Mouse (Mus musculus): ENCODE data around the gene A4gnt. TPM values are rescaled to one million over a fixed set of nuclear protein-coding genes. Genes with fewer than 3 reads are reported as not detected.
A peak's percentile ranks its signal among the peaks of the same experiment; 100 is the strongest.
"Not testable (repeated sequence)": the region's sequence is repeated elsewhere in the genome, so short reads cannot be mapped to it uniquely, and the experiment has no call there.

The A4gnt gene
- polyA plus RNA-seq, 1 experiment from 2014 or later, result not detected

DNA sequence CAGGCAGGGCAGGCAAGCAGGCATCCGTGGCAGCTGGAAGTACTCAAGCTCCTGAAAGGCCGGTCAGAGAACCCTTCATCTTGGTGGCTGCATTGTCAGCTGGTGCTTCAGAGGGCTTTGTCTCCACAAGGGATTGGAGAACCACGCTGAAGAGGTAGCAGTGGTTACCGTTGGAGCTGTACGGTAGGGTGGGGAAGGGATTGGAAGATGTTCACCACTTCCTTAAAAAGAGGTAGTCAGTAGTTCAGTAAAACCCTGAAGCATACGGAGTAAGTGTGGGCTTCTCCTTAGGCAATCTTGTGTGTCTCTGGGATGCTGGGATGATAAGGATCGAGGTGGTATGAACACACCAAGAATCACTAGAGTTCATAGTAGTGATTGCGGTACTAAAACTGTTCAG lies 21.2 kb upstream of the A4gnt start:
- H3K9ac ChIP-seq (ENCODE audit: low read depth, low read length), result no peak overlapping the region
- H3K27ac ChIP-seq (ENCODE audit: low read length), result no peak overlapping the region
- H3K36me3 ChIP-seq (ENCODE audit: control insufficient read depth, insufficient read depth, low read length), result no peaks in the 10 kb centered on the region
- H3K4me2 ChIP-seq (ENCODE audit: low read length), result no peak overlapping the region
- 76% methylated on average over 8 of the region's 8 CpGs for WGBS
- no peaks in the 10 kb centered on the region for H3K4me1 ChIP-seq (ENCODE audit: control insufficient read depth, insufficient read depth, low read length)
- H3K27me3 ChIP-seq (ENCODE audit: control insufficient read depth, insufficient read depth, low read depth, low read length), result no peaks in the 10 kb centered on the region
- no peaks in the 10 kb centered on the region for H3K9me3 ChIP-seq (replicated peaks; ENCODE audit: control insufficient read depth, low read length, poor library complexity, severe bottlenecking)
- no peak overlapping the region for H3K4me3 ChIP-seq (ENCODE audit: low read depth, low read length)
- ATAC-seq, result no peak

GRCm38 (mm10) chr9:99599127-99599526 lies 13.2 kb upstream of the A4gnt start:
- not testable (repeated sequence) for H3K36me3 ChIP-seq (ENCODE audit: control insufficient read depth, insufficient read depth, low read length); H3K4me2 ChIP-seq (ENCODE audit: low read length); H3K9ac ChIP-seq (ENCODE audit: low read depth, low read length); H3K4me1 ChIP-seq (ENCODE audit: control insufficient read depth, insufficient read depth, low read length); H3K27me3 ChIP-seq (ENCODE audit: control insufficient read depth, insufficient read depth, low read depth, low read length); H3K4me3 ChIP-seq (ENCODE audit: low read depth, low read length); H3K9me3 ChIP-seq (replicated peaks; ENCODE audit: control insufficient read depth, low read length, poor library complexity, severe bottlenecking); ATAC-seq; H3K27ac ChIP-seq (ENCODE audit: low read length)
- 94% methylated on average over 6 of the region's 6 CpGs for WGBS

DNA sequence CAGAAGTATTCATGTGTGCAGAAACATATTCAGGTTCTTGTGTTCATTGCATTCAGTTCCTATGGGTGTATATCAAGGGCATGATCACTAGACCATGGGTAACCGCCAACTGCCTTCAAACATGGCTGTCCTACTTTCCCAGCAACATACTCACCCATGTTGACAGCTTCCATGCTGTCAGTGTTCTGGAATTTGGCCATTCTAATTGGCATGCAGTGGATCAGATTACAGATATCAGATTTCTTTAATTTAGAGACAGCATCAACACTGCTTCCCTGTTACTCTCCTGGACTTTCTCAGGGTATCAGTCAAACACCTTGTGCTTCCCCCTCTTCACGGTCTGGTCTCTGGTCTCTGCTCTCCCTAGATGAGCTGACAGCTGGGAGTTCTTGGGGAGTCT lies 8.7 kb upstream of the A4gnt start:
- WGBS, result 73% methylated on average over 2 of the region's 2 CpGs
- Histone ChIP-seq H3K4me1 (ENCODE audit: control insufficient read depth, insufficient read depth, low read length) (no peaks in the 10 kb centered on the region), H3K36me3 (ENCODE audit: control insufficient read depth, insufficient read depth, low read length) (no peaks in the 10 kb centered on the region), H3K4me2 (ENCODE audit: low read length) (no peak overlapping the region), H3K27me3 (ENCODE audit: control insufficient read depth, insufficient read depth, low read depth, low read length) (no peaks in the 10 kb centered on the region), H3K9ac (ENCODE audit: low read depth, low read length) (no peak overlapping the region), H3K9me3 (replicated peaks; ENCODE audit: control insufficient read depth, low read length, poor library complexity, severe bottlenecking) (no peaks in the 10 kb centered on the region; the same call in 1 of the 2 replicates), H3K27ac (ENCODE audit: low read length) (no peak overlapping the region), H3K4me3 (ENCODE audit: low read depth, low read length) (no peak overlapping the region)
- no peak for ATAC-seq

DNA sequence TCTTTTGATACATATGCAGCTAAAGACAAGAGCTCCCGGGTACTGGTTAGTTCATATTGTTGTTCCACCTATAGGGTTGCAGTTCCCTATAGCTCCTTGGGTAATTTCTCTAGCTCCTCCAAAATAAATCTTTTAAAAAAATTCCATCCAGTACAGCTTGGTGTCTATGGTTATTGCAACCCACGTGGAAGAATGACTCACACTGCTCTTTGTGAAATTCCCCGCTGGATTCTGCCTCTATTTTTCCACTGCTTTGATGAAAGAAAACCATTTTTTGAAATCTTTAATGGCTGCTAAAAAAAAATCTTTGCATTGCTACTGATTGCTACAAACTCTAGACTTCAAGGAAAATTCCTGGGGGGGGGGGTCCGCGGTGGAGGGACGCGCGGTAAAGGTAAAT lies 7.4 kb downstream of the A4gnt start:
- H3K9ac ChIP-seq (ENCODE audit: low read depth, low read length), result no peak overlapping the region

DNA sequence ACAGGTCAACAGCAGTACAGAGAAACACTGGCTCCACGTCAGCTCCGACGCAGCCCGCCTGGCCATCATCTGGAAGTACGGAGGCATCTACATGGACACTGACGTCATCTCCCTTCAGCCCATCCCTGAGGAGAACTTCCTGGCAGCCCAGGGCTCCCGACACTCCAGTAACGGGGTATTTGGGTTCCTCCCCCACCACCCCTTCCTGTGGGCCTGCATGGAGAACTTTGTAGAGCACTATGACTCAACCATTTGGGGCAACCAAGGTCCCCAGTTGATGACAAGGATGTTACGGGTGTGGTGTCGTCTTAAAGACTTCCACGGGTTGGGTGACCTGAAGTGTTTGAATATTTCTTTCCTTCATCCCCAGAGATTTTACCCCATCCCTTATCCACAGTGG lies 7.9 kb downstream of the A4gnt start:
- H3K4me2 ChIP-seq (ENCODE audit: low read length), result no peak overlapping the region
- no peak overlapping the region for H3K9ac ChIP-seq (ENCODE audit: low read depth, low read length)
- ATAC-seq, result no peak
- no peaks in the 10 kb centered on the region for H3K27me3 ChIP-seq (ENCODE audit: control insufficient read depth, insufficient read depth, low read depth, low read length)
- no peak overlapping the region for H3K4me3 ChIP-seq (ENCODE audit: low read depth, low read length)
- 93% methylated on average over 11 of the region's 11 CpGs for WGBS
- H3K4me1 ChIP-seq (ENCODE audit: control insufficient read depth, insufficient read depth, low read length), result no peaks in the 10 kb centered on the region
- H3K27ac ChIP-seq (ENCODE audit: low read length), result no peak overlapping the region
- no peaks in the 10 kb centered on the region for H3K9me3 ChIP-seq (replicated peaks; ENCODE audit: control insufficient read depth, low read length, poor library complexity, severe bottlenecking)
- no peaks in the 10 kb centered on the region for H3K36me3 ChIP-seq (ENCODE audit: control insufficient read depth, insufficient read depth, low read length)

More for the DNA sequence above, 7.4 kb downstream of the A4gnt start:
- no peak overlapping the region for H3K27ac ChIP-seq (ENCODE audit: low read length)
- no peak overlapping the region for H3K4me2 ChIP-seq (ENCODE audit: low read length)
- no peaks in the 10 kb centered on the region for H3K36me3 ChIP-seq (ENCODE audit: control insufficient read depth, insufficient read depth, low read length)
- no peaks in the 10 kb centered on the region for H3K9me3 ChIP-seq (replicated peaks; ENCODE audit: control insufficient read depth, low read length, poor library complexity, severe bottlenecking)
- 88% methylated on average over 7 of the region's 8 CpGs for WGBS
- no peak for ATAC-seq
- no peaks in the 10 kb centered on the region for H3K27me3 ChIP-seq (ENCODE audit: control insufficient read depth, insufficient read depth, low read depth, low read length)
- no peaks in the 10 kb centered on the region for H3K4me1 ChIP-seq (ENCODE audit: control insufficient read depth, insufficient read depth, low read length)
- no peak overlapping the region for H3K4me3 ChIP-seq (ENCODE audit: low read depth, low read length)

- Histone ChIP-seq H3K27me3 (ENCODE audit: control insufficient read depth, insufficient read depth, low read depth, low read length) (no peaks in the 10 kb centered on the region), H3K4me1 (ENCODE audit: control insufficient read depth, insufficient read depth, low read length) (no peaks in the 10 kb centered on the region), H3K9me3 (replicated peaks; ENCODE audit: control insufficient read depth, low read length, poor library complexity, severe bottlenecking) (no peaks in the 10 kb centered on the region), H3K4me2 (ENCODE audit: low read length) (no peak overlapping the region), H3K9ac (ENCODE audit: low read depth, low read length) (no peak overlapping the region), H3K36me3 (ENCODE audit: control insufficient read depth, insufficient read depth, low read length) (no peaks in the 10 kb centered on the region), H3K4me3 (ENCODE audit: low read depth, low read length) (no peak overlapping the region), H3K27ac (ENCODE audit: low read length) (no peak overlapping the region)
- WGBS, result 85% methylated on average over 1 of the region's 1 CpGs
- no peak for ATAC-seq
Measured at GRCm38 (mm10) chr9:99622034-99622433, 9.7 kb downstream of the A4gnt start.

GRCm38 (mm10) chr9:99622966-99623365 lies 10.7 kb downstream of the A4gnt start:
- H3K9me3 ChIP-seq (replicated peaks; ENCODE audit: control insufficient read depth, low read length, poor library complexity, severe bottlenecking), result no peaks in the 10 kb centered on the region
- H3K27ac ChIP-seq (ENCODE audit: low read length), result no peak overlapping the region
- no peak for ATAC-seq
- WGBS, result 50% methylated on average over 2 of the region's 2 CpGs
- H3K36me3 ChIP-seq (ENCODE audit: control insufficient read depth, insufficient read depth, low read length), result no peaks in the 10 kb centered on the region
- H3K4me2 ChIP-seq (ENCODE audit: low read length), result no peak overlapping the region
- H3K4me3 ChIP-seq (ENCODE audit: low read depth, low read length), result no peak overlapping the region
- no peak overlapping the region for H3K9ac ChIP-seq (ENCODE audit: low read depth, low read length)
- H3K27me3 ChIP-seq (ENCODE audit: control insufficient read depth, insufficient read depth, low read depth, low read length), result no peaks in the 10 kb centered on the region
- no peaks in the 10 kb centered on the region for H3K4me1 ChIP-seq (ENCODE audit: control insufficient read depth, insufficient read depth, low read length)

DNA sequence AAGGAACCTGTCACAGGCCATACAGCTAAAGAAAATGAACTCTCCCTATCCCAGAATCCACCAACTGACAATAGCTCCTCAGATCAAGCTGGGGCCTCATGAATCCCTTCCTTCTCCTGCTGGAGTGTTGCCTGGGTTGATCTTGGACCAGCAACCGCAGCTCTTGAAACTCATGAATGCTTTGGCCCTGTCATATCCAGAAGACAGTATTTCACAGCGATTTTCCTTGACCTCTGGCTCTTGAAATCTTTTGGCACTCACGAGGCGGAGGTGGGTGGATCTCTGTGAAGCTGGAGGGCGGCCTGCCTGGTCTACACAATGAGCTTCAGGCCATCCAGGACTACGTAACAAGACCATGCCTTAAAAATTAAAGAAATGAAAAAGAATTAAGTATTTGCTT lies 11.8 kb downstream of the A4gnt start:
- H3K27me3 ChIP-seq (ENCODE audit: control insufficient read depth, insufficient read depth, low read depth, low read length), result no peaks in the 10 kb centered on the region
- H3K4me2 ChIP-seq (ENCODE audit: low read length), result no peak overlapping the region
- WGBS, result 84% methylated on average over 6 of the region's 6 CpGs
- no peak overlapping the region for H3K27ac ChIP-seq (ENCODE audit: low read length)
- H3K9me3 ChIP-seq (replicated peaks; ENCODE audit: control insufficient read depth, low read length, poor library complexity, severe bottlenecking), result no peaks in the 10 kb centered on the region
- H3K36me3 ChIP-seq (ENCODE audit: control insufficient read depth, insufficient read depth, low read length), result no peaks in the 10 kb centered on the region
- peaks cover 4% of the 10 kb centered on the region; the same call in 1 of the 2 replicates for H3K4me1 ChIP-seq (ENCODE audit: control insufficient read depth, insufficient read depth, low read length)
- H3K9ac ChIP-seq (ENCODE audit: low read depth, low read length), result no peak overlapping the region
- ATAC-seq, result no peak
- H3K4me3 ChIP-seq (ENCODE audit: low read depth, low read length), result no peak overlapping the region

DNA sequence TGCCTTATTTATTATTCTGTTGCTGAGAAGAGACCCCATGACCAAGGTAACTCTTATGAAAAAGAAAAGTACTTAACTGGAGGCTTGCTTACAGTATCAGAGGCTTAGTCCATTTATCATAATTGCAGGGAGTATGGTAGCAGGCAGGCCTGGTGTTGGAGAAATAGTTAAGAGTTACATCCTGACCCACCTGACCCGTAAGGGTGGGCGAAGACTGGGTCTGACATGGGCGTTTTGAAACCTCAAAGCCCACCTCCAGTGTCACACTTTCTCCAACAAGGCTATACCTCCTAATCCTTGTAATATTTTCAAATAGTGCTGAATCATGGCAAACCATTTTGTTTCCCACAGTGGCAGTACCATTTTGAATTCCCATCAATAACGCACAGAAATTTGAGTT lies 16.3 kb downstream of the A4gnt start:
- H3K9ac ChIP-seq (ENCODE audit: low read depth, low read length), result no peak overlapping the region
- peaks cover 11% of the 10 kb centered on the region; the same call in 1 of the 2 replicates for H3K4me1 ChIP-seq (ENCODE audit: control insufficient read depth, insufficient read depth, low read length)
- no peak overlapping the region; the same call in 1 of the 2 replicates for H3K4me3 ChIP-seq (ENCODE audit: low read depth, low read length)
- ATAC-seq, result no peak
- H3K36me3 ChIP-seq (ENCODE audit: control insufficient read depth, insufficient read depth, low read length), result no peaks in the 10 kb centered on the region
- WGBS, result 65% methylated on average over 4 of the region's 4 CpGs
- peak overlapping the region; percentile 92 for H3K4me2 ChIP-seq (ENCODE audit: low read length)
- no peaks in the 10 kb centered on the region for H3K27me3 ChIP-seq (ENCODE audit: control insufficient read depth, insufficient read depth, low read depth, low read length)
- H3K9me3 ChIP-seq (replicated peaks; ENCODE audit: control insufficient read depth, low read length, poor library complexity, severe bottlenecking), result no peaks in the 10 kb centered on the region
- no peak overlapping the region for H3K27ac ChIP-seq (ENCODE audit: low read length)

Measured in midbrain, embryonic 16.5 days (tissue).